Mouse (Mus musculus) heart, adult 10 weeks (tissue): ENCODE measurements around the gene Olfr981. TPM values are rescaled to one million over a fixed set of nuclear protein-coding genes. Genes with fewer than 3 reads are reported as not detected.

Experiments used
- polyA plus RNA-seq: library from polyadenylated mRNA; stranded (reverse); fragments of 350-450 nt; fragmentation: Illumina TruSeq; extraction: RNeasy Lipid Tissue Mini Kit (QIAGEN cat#74804); gene quantifications from one replicate; pipeline ENCODE4 v1.2.3, GENCODE M21; 2014; ENCODE audit warnings: low read depth, low replicate concordance

Gene Olfr981
- not detected for polyA plus RNA-seq

DNA sequence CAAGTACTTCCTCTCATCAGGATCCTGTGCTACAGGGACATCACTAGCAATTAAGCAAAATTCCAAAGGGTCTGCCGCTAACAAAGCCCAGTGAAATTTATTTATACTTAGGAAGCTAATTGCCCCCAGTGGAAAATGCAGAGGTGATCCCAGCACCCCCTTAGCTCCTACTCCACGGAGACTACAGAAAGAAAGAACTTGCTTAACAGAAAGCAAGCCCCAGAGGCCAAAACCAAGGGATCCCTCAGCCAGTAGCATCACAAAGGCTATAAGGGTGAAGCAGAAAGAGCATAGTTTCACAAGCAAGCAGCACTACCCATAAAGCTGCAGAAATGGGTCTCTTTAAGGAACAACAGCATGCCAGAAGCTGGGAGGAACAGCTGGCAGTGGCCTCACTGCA lies at the start of gene Olfr981:
TSS of gene Olfr981 (plus strand) at position 301 of the 400 bp plus-strand sequence.

DNA sequence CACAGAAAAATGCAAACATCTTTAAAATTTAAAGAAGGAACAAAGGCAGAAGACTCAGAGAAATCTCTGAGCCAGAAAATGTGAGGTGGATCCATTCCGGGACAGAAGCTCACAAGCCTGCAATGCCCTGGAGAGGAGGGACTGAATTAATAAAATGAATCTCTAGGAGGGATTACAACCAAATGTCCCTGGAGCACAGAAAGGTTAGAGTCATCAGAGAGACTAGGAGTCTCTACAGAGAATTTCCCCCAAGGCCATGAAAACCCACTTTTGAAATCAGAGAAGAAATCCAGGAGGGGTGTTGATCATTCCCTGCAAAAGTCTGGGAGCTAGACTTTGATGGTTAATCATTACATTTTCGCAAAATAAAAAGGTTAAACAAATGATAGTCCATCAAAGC lies 29.5 kb upstream of the Olfr981 start, which contains the start of gene Olfr978:
TSS of gene Olfr978 (plus strand) at position 301 of the 400 bp plus-strand sequence.

DNA sequence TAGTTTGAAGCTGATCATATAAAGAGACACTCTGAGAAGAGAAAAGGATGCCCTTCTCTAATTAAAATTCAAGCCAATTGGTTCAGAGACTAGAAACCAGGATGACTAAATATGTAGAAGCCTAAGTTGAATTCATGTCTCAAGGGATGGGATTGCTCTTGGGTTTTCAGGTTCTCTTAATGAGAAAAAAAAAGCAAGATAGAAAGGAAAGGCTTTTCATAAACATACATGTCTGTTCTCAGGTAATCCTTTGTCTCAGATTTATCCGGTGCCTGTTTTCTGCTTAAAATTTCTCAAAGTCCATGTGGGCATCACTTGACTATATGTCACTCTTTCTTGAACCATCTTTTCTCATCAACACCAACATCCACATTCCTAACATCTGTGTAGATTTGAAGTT lies 17.9 kb upstream of the Olfr981 start, which contains the start of gene Olfr979:
TSS of gene Olfr979 (minus strand) at position 101 of the 400 bp plus-strand sequence.

DNA sequence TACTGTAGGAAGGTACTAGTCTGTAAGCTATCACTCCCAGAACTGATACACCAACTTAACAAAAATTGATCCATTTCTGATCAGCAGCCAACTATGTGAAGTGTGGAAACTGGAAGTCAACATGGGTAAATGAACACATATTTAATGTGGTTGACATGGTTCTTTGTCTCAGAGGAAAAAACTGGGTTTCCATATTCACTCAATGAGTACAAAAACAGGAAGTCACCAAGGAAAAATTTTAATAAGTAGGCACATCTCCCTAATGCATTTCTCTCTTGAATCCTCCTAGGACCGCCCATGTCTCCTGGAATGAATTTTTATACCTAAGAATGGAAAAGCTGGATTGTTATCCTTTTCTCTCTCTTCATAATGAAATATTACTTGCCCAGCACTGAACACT lies 11.8 kb upstream of the Olfr981 start, which contains the start of gene Olfr980:
TSS of gene Olfr980 (minus strand) at position 101 of the 400 bp plus-strand sequence.

DNA sequence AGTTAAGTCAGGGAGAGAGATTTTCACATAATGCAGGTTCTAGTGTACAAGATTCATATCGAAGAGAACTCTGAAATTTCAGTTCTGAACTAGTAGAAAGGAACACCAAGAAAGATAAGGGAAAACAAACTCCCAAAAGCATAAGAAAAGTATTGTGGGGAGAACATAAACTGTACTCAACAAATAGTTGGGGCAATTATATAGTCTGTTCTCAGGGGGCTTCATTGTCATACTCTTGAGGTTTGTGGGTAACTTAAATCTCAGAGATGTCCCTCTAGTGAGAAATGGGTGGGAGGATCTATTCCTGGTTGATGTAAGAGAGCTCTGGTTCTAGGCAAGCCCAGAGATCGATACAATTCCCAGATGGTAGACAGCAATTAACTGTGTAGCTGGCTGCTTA lies 52.3 kb downstream of the Olfr981 start, which contains the start of gene Olfr982:
TSS of gene Olfr982 (plus strand) at position 301 of the 400 bp plus-strand sequence.

Other genes starting within 250 kb of the Olfr981 start
- gene Olfr968, start 238.2 kb upstream of the Olfr981 start, polyA plus RNA-seq = not detected
- gene Olfr969, start 230.5 kb upstream of the Olfr981 start, polyA plus RNA-seq = not detected
- gene Olfr970, start 212.6 kb upstream of the Olfr981 start, polyA plus RNA-seq = not detected
- gene Olfr971, start 184.6 kb upstream of the Olfr981 start, polyA plus RNA-seq = not detected
- not detected for gene Olfr972, start 155.0 kb upstream of the Olfr981 start, polyA plus RNA-seq
- not detected for gene Olfr229, start 114.1 kb upstream of the Olfr981 start, polyA plus RNA-seq
- not detected for gene Olfr974, start 84.0 kb upstream of the Olfr981 start, polyA plus RNA-seq
- not detected for gene Olfr975, start 69.4 kb upstream of the Olfr981 start, polyA plus RNA-seq
- gene Olfr976, start 60.3 kb upstream of the Olfr981 start, polyA plus RNA-seq = not detected
- not detected for gene Olfr978, start 29.4 kb upstream of the Olfr981 start, polyA plus RNA-seq
- gene Olfr979, start 18.0 kb upstream of the Olfr981 start, polyA plus RNA-seq = not detected
- gene Olfr980, start 11.9 kb upstream of the Olfr981 start, polyA plus RNA-seq = not detected
- not detected for gene Olfr982, start 52.4 kb downstream of the Olfr981 start, polyA plus RNA-seq
- not detected for gene Olfr983, start 72.1 kb downstream of the Olfr981 start, polyA plus RNA-seq
- not detected for gene Olfr984, start 92.7 kb downstream of the Olfr981 start, polyA plus RNA-seq
- gene Olfr985, start 108.7 kb downstream of the Olfr981 start, polyA plus RNA-seq = not detected
- not detected for gene Tmem225, start 126.7 kb downstream of the Olfr981 start, polyA plus RNA-seq
- gene Olfr986, start 159.5 kb downstream of the Olfr981 start, polyA plus RNA-seq = not detected
- 3.2 TPM for gene Zfp202, start 170.9 kb downstream of the Olfr981 start, polyA plus RNA-seq
- gene Scn3b, start 247.8 kb downstream of the Olfr981 start, polyA plus RNA-seq = 0.73 TPM